Mouse (Mus musculus) ES-E14 (cell line): ENCODE measurements at regions not wholly inside any gene's neighbourhood (a gene's known extent, or its start where the extent isn't known, plus 50 kb on each side); places are given as distances from the start of the nearest gene placed in this dataset.

ENCODE experiments used
- DNase-seq: peaks from one replicate; pipeline ENCODE4 v3.0.0-alpha.2; 2013; ENCODE audit warnings: low read depth, low spot score
- H3K27ac ChIP-seq: 2 replicates; pipeline ENCODE4 v1.5.1; 2012; ENCODE audit warnings: low read depth, mild to moderate bottlenecking, low read length, moderate library complexity, mixed read lengths; ENCODE audit not compliant: poor library complexity, insufficient read depth, severe bottlenecking
- H3K36me3 ChIP-seq: 2 replicates; pipeline ENCODE4 v1.6.1; 2012; ENCODE audit warnings: mild to moderate bottlenecking, low read length, moderate library complexity, mixed read lengths; ENCODE audit not compliant: control insufficient read depth, poor library complexity, insufficient read depth, severe bottlenecking
- H3K4me1 ChIP-seq, 2 experiments: fragments of 150-350 bp in 1 of 2; sonication (generic) in 1 of 2; 2 replicates each; pipeline ENCODE4 v1.6.1; 2012; ENCODE audit warnings: low read length in 2 of 2, mild to moderate bottlenecking in 1 of 2, mixed read lengths in 1 of 2; ENCODE audit not compliant: control insufficient read depth in 2 of 2, insufficient read depth in 2 of 2, poor library complexity in 1 of 2
- H3K4me3 ChIP-seq, 2 experiments: fragments of 150-350 bp in 1 of 2; sonication (generic) in 1 of 2; 2 replicates each; pipeline ENCODE4 v1.5.1; 2012; ENCODE audit warnings: low read length in 2 of 2, low read depth in 1 of 2, mild to moderate bottlenecking in 1 of 2, mixed read lengths in 1 of 2; ENCODE audit not compliant: insufficient read depth in 1 of 2, poor library complexity in 1 of 2, severe bottlenecking in 1 of 2
- H3K9ac ChIP-seq: 2 replicates; pipeline ENCODE4 v1.6.1; 2012; ENCODE audit warnings: low read depth, mild to moderate bottlenecking, low read length, mixed read lengths; ENCODE audit not compliant: poor library complexity, insufficient read depth, severe bottlenecking
- H3K9me3 ChIP-seq: fragments of 150-350 bp; sonication (generic); 2 replicates; pipeline ENCODE4 v1.6.1; 2012; ENCODE audit warnings: low read depth, mild to moderate bottlenecking, low read length; ENCODE audit not compliant: control insufficient read depth, insufficient read depth
- CHD2 ChIP-seq: IDR thresholded peaks from 2 replicates; pipeline ENCODE4 v1.6.1; 2014; ENCODE audit warnings: mild to moderate bottlenecking, low read depth, low read length, inconsistent platforms
- HCFC1 ChIP-seq: IDR thresholded peaks from 2 replicates; pipeline ENCODE4 v1.6.1; 2012; ENCODE audit warnings: low read length, inconsistent platforms, borderline replicate concordance; ENCODE audit not compliant: insufficient read depth
- MAFK ChIP-seq: IDR thresholded peaks from 2 replicates; pipeline ENCODE4 v1.6.1; 2014; ENCODE audit warnings: mild to moderate bottlenecking, low read depth, low read length, inconsistent platforms; ENCODE audit not compliant: insufficient read depth
- ZC3H11A ChIP-seq: IDR thresholded peaks from 2 replicates; pipeline ENCODE4 v1.6.1; 2012; ENCODE audit warnings: low read depth, mild to moderate bottlenecking, inconsistent platforms, low read length, borderline replicate concordance
- ZNF384 ChIP-seq: IDR thresholded peaks from 2 replicates; pipeline ENCODE4 v1.6.1; 2012; ENCODE audit warnings: low read depth, low read length, inconsistent platforms
- in situ Hi-C, 2 experiments: fragments of 600-800 bp; cut with MboI; formaldehyde crosslinking; loops; one replicate each; pipeline ENCODE4 v1.15.1; 2025; ENCODE audit warnings: low sequenced_read_pairs in 2 of 2, inconsistent platforms in 1 of 2; ENCODE audit not compliant: unreplicated experiment in 2 of 2

DNA sequence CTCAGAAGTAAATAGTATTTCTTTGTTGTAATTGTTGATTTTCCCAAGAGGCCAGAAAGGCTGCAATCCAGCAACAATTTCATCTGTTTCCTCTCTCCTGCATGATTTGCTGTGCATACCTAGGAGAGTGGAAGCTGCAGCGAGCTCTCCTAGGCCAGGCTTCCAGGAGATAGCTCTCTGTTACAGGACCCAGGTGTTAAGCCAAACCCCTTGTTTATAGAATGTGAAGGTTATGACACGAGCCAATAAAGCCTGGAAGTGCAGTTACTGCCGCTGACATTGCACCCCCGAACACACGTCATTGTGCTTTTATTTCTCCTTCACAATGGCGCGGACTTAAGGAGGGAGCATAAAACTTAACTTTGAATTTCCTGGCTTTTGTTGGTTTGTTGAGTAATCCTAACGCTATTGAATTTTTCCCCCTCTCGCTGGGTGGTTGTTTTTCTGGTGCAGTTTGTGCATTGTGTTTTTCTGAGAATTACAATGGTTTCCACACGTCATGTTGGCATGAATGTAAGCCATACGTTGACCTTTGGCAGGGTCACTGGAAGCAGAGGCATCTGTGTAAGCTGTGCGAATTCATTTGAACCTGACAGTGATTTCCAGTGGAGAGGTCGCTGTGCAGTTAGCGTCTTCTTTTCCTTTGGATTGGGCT is 145.1 kb downstream of the Mtx2 start:
- in situ Hi-C loops: no loop called here
- Histone ChIP-seq H3K27ac (no peak overlapping the region), H3K4me1 (no peaks in the 10 kb centered on the region), H3K9me3 (no peaks in the 10 kb centered on the region), H3K36me3 (no peaks in the 10 kb centered on the region), H3K9ac (no peak overlapping the region), H3K4me3 (no peak overlapping the region)
- TF ChIP-seq MAFK: no peak
- TF ChIP-seq HCFC1: no peak
- no peak for TF ChIP-seq CHD2
- no peak for TF ChIP-seq ZNF384
- no peak for TF ChIP-seq ZC3H11A
- DNase-seq: no peak

DNA sequence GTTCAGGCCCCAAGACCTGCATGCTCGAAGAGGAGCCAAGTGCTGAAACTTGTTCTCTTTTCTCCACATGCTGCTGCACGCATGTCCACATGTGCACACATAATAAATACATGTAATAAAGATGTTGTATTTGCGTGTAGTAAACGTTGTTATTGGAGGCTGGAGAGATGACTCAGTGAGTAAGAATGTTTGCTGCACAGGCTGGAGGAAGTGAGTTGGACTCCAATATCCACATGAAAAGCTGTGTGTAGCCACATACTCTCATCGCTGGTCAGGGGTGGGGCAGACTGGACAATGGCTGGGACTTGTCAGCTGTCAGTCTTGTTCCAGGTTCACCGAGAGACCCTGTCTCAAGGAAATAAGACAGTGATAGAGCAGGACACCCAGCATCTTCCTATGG is 147.8 kb downstream of the Mtx2 start:
- Histone ChIP-seq H3K9ac (no peak overlapping the region), H3K4me1 (no peaks in the 10 kb centered on the region), H3K4me3 (no peak overlapping the region), H3K9me3 (no peaks in the 10 kb centered on the region), H3K36me3 (no peaks in the 10 kb centered on the region), H3K27ac (no peak overlapping the region)
- TF ChIP-seq ZC3H11A (no peak), MAFK (no peak), CHD2 (no peak), ZNF384 (no peak)
- DNase-seq: no peak
- in situ Hi-C loops: no loop called here

DNA sequence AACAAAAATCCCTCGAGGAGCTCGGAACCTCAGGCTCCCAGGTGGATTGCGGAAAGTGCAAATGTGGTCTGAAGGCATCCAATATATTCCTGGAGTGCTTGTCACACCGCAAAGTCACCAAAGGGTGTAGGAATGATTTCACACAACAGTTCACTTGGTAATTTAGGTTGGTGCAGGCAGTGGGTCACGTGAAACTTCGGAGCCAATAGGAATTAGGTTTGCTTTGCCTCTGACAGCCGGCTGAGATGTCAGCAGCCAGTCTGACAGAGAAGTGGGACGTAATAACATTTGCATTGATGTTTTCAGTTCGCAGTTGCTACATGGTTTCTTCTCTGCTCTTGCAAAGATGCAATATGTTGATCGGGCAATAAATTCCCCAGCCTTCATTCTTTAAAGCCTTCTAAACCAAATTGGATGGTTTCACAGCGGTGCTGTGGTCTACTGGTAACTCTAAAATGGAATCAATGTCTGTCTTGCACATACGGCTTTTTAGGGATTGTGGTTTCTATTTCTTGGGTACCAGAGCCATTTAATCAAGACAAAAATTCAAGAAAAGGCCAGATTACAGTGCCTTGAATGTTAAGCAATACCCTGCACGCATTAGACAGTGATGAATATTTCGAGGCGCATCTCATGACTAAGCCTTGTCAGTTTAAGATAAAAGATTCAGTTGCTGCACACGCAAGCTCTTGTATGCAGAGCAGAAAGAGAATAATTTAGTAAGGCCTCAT is 149.2 kb downstream of the Mtx2 start:
- Histone ChIP-seq H3K27ac (no peak overlapping the region), H3K36me3 (no peaks in the 10 kb centered on the region), H3K4me1 (no peaks in the 10 kb centered on the region), H3K9ac (no peak overlapping the region), H3K4me3 (no peak overlapping the region), H3K9me3 (no peaks in the 10 kb centered on the region)
- in situ Hi-C loops: no loop called here
- no peak for TF ChIP-seq ZC3H11A
- no peak for TF ChIP-seq CHD2
- no peak for TF ChIP-seq ZNF384
- TF ChIP-seq HCFC1: no peak
- no peak for TF ChIP-seq MAFK
- DNase-seq: no peak

DNA sequence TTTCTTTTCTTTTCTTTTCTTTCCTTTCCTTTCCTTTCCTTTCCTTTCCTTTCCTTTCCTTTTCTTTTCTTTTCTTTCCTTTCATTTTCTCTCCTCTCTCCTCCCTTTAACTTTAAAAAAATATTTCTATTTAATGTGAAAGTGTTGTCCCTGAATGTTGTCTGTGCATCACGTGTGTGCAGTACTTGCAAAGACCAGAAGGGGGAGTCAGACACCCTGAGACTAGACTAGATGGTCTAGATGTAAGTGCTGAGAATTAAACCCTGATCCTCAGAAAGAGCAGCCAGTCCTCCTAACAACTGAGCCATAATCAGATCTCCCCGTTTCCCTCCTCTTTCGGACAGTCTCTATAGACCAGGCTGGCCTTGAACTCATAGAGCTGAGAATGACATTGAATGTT is 151.7 kb downstream of the Mtx2 start:
- in situ Hi-C loops: no loop called here
- TF ChIP-seq CHD2 (no peak), ZNF384 (no peak), ZC3H11A (no peak), HCFC1 (no peak), MAFK (no peak)

More for the DNA sequence above, 151.7 kb downstream of the Mtx2 start:
- DNase-seq: no peak
- H3K27ac ChIP-seq: no peak overlapping the region
- no peak overlapping the region for H3K4me3 ChIP-seq
- no peaks in the 10 kb centered on the region for H3K36me3 ChIP-seq
- no peaks in the 10 kb centered on the region for H3K4me1 ChIP-seq
- H3K9me3 ChIP-seq: no peaks in the 10 kb centered on the region
- H3K9ac ChIP-seq: no peak overlapping the region
